Mouse (Mus musculus) heart, embryonic 15.5 days (tissue): ENCODE results near the gene Ccdc73. TPM values are rescaled to one million over a fixed set of nuclear protein-coding genes. Genes with fewer than 3 reads are reported as not detected.
A peak's percentile ranks its signal among the peaks of the same experiment; 100 is the strongest.
"Not testable (repeated sequence)": the region's sequence is repeated elsewhere in the genome, so short reads cannot be mapped to it uniquely, and the experiment has no call there.

Experiments
- ATAC-seq: fragments of 200-750 bp; cut with Nextera tagmentation; replicated peaks from 2 replicates; pipeline ENCODE4 v1.8.0; 2017; ENCODE audit warnings: low read depth, moderate TSS enrichment; ENCODE audit not compliant: insufficient number of reproducible peaks, insufficient read depth, low FRiP score
- H3K27ac ChIP-seq: fragments of 300-500 bp; sonication (generic); 2 replicates; pipeline ENCODE4 v1.5.1; 2015; ENCODE audit warnings: mild to moderate bottlenecking, inconsistent platforms
- H3K27me3 ChIP-seq: fragments of 300-500 bp; sonication (generic); 2 replicates; pipeline ENCODE4 v1.6.1; 2015; ENCODE audit warnings: inconsistent platforms
- H3K36me3 ChIP-seq: fragments of 300-500 bp; sonication (generic); 2 replicates; pipeline ENCODE4 v1.6.1; 2015; ENCODE audit warnings: mild to moderate bottlenecking, inconsistent platforms
- H3K4me1 ChIP-seq: fragments of 300-500 bp; sonication (generic); replicated peaks from 2 replicates; pipeline ENCODE4 v1.6.1; 2015; ENCODE audit warnings: inconsistent platforms
- H3K4me2 ChIP-seq: fragments of 300-500 bp; sonication (generic); 2 replicates; pipeline ENCODE4 v1.6.1; 2015; ENCODE audit warnings: inconsistent platforms, mild to moderate bottlenecking, moderate library complexity
- H3K4me3 ChIP-seq: fragments of 300-500 bp; sonication (generic); 2 replicates; pipeline ENCODE4 v1.5.1; 2015; ENCODE audit warnings: mild to moderate bottlenecking, inconsistent platforms
- H3K9ac ChIP-seq: fragments of 300-500 bp; sonication (generic); 2 replicates; pipeline ENCODE4 v1.6.1; 2015; ENCODE audit warnings: mild to moderate bottlenecking, inconsistent platforms
- H3K9me3 ChIP-seq: fragments of 300-500 bp; sonication (generic); replicated peaks from 2 replicates; pipeline ENCODE4 v1.6.1; 2016; ENCODE audit warnings: inconsistent platforms
- WGBS: fragments of 180-500 bp; shearing (Covaris S2); methylation state at CpG from one replicate; pipeline ENCODE4 v1.1.7; 2015; ENCODE audit warnings: mixed read lengths; 5-methylcytosine and 5-hydroxymethylcytosine counted together
- polyA plus RNA-seq: library from polyadenylated mRNA; unstranded; fragments of >200 nt; fragmentation: Nextera tagmentation; extraction: Ambion mirVana; gene quantifications from 2 replicates; pipeline ENCODE4 v1.2.1, GENCODE M21; 2015

The Ccdc73 gene
- polyA plus RNA-seq, 1 experiment from 2014 or later = 9.0 TPM

GRCm38 (mm10) chr2:104878794-104879193 lies 11.2 kb downstream of the Ccdc73 start:
- ATAC-seq = no peak
- Histone ChIP-seq H3K27ac (no peak overlapping the region), H3K36me3 (no peaks in the 10 kb centered on the region), H3K9ac (no peak overlapping the region), H3K27me3 (no peaks in the 10 kb centered on the region), H3K9me3 (no peaks in the 10 kb centered on the region), H3K4me1 (no peaks in the 10 kb centered on the region), H3K4me3 (no peak overlapping the region), H3K4me2 (no peak overlapping the region)
- 68% methylated on average over 8 of the region's 8 CpGs for WGBS

GRCm38 (mm10) chr2:104886109-104886508 lies 18.5 kb downstream of the Ccdc73 start:
- Histone ChIP-seq H3K36me3 (no peaks in the 10 kb centered on the region), H3K27me3 (no peaks in the 10 kb centered on the region), H3K4me1 (no peaks in the 10 kb centered on the region), H3K9ac (no peak overlapping the region), H3K4me2 (no peak overlapping the region), H3K9me3 (no peaks in the 10 kb centered on the region), H3K4me3 (no peak overlapping the region), H3K27ac (no peak overlapping the region)
- ATAC-seq = no peak
- 87% methylated on average over 18 of the region's 18 CpGs for WGBS

- H3K36me3 ChIP-seq, ATAC-seq, H3K4me2 ChIP-seq, H3K9ac ChIP-seq, H3K4me1 ChIP-seq, H3K4me3 ChIP-seq, H3K9me3 ChIP-seq, H3K27me3 ChIP-seq, H3K27ac ChIP-seq: not testable (repeated sequence)
- WGBS = 57% methylated on average over 2 of the region's 2 CpGs
Observed at GRCm38 (mm10) chr2:104887331-104887730, 19.7 kb downstream of the Ccdc73 start.

GRCm38 (mm10) chr2:104887882-104888566 lies 20.4 kb downstream of the Ccdc73 start:
- Histone ChIP-seq H3K4me2 (no peak overlapping the region), H3K36me3 (no peaks in the 10 kb centered on the region), H3K27ac (no peak overlapping the region), H3K9me3 (no peaks in the 10 kb centered on the region), H3K4me1 (no peaks in the 10 kb centered on the region), H3K4me3 (no peak overlapping the region), H3K27me3 (no peaks in the 10 kb centered on the region), H3K9ac (no peak overlapping the region)
- WGBS = 22% methylated on average over 10 of the region's 10 CpGs
- ATAC-seq = no peak

- Histone ChIP-seq H3K4me3 (no peak overlapping the region), H3K27ac (no peak overlapping the region), H3K9me3 (no peaks in the 10 kb centered on the region), H3K36me3 (no peaks in the 10 kb centered on the region), H3K27me3 (no peaks in the 10 kb centered on the region), H3K4me1 (no peaks in the 10 kb centered on the region), H3K4me2 (no peak overlapping the region), H3K9ac (no peak overlapping the region)
- WGBS = 86% methylated on average over 2 of the region's 2 CpGs
- ATAC-seq = no peak
Observed at GRCm38 (mm10) chr2:104899975-104900374, 32.4 kb downstream of the Ccdc73 start.

- H3K36me3 ChIP-seq = no peaks in the 10 kb centered on the region
- no peaks in the 10 kb centered on the region for H3K9me3 ChIP-seq
- no peak for ATAC-seq
- no peak overlapping the region for H3K9ac ChIP-seq
- WGBS = 89% methylated on average over 3 of the region's 3 CpGs
- no peak overlapping the region for H3K4me2 ChIP-seq
- H3K27me3 ChIP-seq = no peaks in the 10 kb centered on the region
- no peak overlapping the region for H3K4me3 ChIP-seq
- no peak overlapping the region for H3K27ac ChIP-seq
- no peaks in the 10 kb centered on the region for H3K4me1 ChIP-seq
Observed at GRCm38 (mm10) chr2:104915709-104916108, 48.1 kb downstream of the Ccdc73 start.

GRCm38 (mm10) chr2:104964492-104964891 lies 96.9 kb downstream of the Ccdc73 start:
- Histone ChIP-seq H3K27ac (no peak overlapping the region), H3K4me3 (no peak overlapping the region), H3K9me3 (no peaks in the 10 kb centered on the region), H3K4me1 (peaks cover 2% of the 10 kb centered on the region; the same call in 1 of the 2 replicates), H3K27me3 (no peaks in the 10 kb centered on the region), H3K4me2 (no peak overlapping the region), H3K9ac (no peak overlapping the region), H3K36me3 (no peaks in the 10 kb centered on the region)
- WGBS = 18% methylated on average over 1 of the region's 1 CpGs
- peak; percentile 87 for ATAC-seq

- H3K4me1 ChIP-seq = no peaks in the 10 kb centered on the region
- no peaks in the 10 kb centered on the region for H3K9me3 ChIP-seq
- no peak overlapping the region for H3K4me2 ChIP-seq
- no peak overlapping the region for H3K4me3 ChIP-seq
- no peaks in the 10 kb centered on the region for H3K36me3 ChIP-seq
- no peak overlapping the region for H3K27ac ChIP-seq
- no peak for ATAC-seq
- H3K9ac ChIP-seq = no peak overlapping the region
- no peaks in the 10 kb centered on the region for H3K27me3 ChIP-seq
- 36% methylated on average over 2 of the region's 2 CpGs for WGBS
Observed at GRCm38 (mm10) chr2:104981712-104982111, 114.1 kb downstream of the Ccdc73 start.

- H3K9me3 ChIP-seq = no peaks in the 10 kb centered on the region
- no peaks in the 10 kb centered on the region for H3K36me3 ChIP-seq
- no peak overlapping the region for H3K4me2 ChIP-seq
- WGBS = 54% methylated on average over 3 of the region's 3 CpGs
- ATAC-seq = no peak
- H3K27ac ChIP-seq = no peak overlapping the region
- H3K27me3 ChIP-seq = no peaks in the 10 kb centered on the region
- no peaks in the 10 kb centered on the region for H3K4me1 ChIP-seq
- no peak overlapping the region for H3K4me3 ChIP-seq
- no peak overlapping the region for H3K9ac ChIP-seq
Observed at GRCm38 (mm10) chr2:104985796-104986195, 118.2 kb downstream of the Ccdc73 start.

- Histone ChIP-seq H3K4me2 (no peak overlapping the region), H3K4me1 (no peaks in the 10 kb centered on the region; the same call in 1 of the 2 replicates), H3K36me3 (no peaks in the 10 kb centered on the region), H3K4me3 (no peak overlapping the region), H3K27ac (no peak overlapping the region), H3K9me3 (no peaks in the 10 kb centered on the region), H3K27me3 (no peaks in the 10 kb centered on the region), H3K9ac (no peak overlapping the region)
- ATAC-seq = no peak
- WGBS = 88% methylated on average over 1 of the region's 1 CpGs
Observed at GRCm38 (mm10) chr2:104988974-104989373, 121.4 kb downstream of the Ccdc73 start.

GRCm38 (mm10) chr2:104994436-104994835 lies 126.8 kb downstream of the Ccdc73 start:
- 60% methylated on average over 2 of the region's 2 CpGs for WGBS
- no peak overlapping the region for H3K27ac ChIP-seq

GRCm38 (mm10) chr2:104996201-104996600 lies 128.6 kb downstream of the Ccdc73 start:
- WGBS = 67% methylated on average over 3 of the region's 3 CpGs
- Histone ChIP-seq H3K9me3 (no peaks in the 10 kb centered on the region), H3K36me3 (peaks cover 13% of the 10 kb centered on the region), H3K27me3 (no peaks in the 10 kb centered on the region), H3K4me2 (no peak overlapping the region), H3K4me1 (no peaks in the 10 kb centered on the region; the same call in 1 of the 2 replicates), H3K27ac (no peak overlapping the region), H3K9ac (no peak overlapping the region), H3K4me3 (no peak overlapping the region)
- ATAC-seq = no peak

More at GRCm38 (mm10) chr2:104994436-104994835, 126.8 kb downstream of the Ccdc73 start:
- H3K4me2 ChIP-seq = no peak overlapping the region
- H3K4me3 ChIP-seq = no peak overlapping the region
- no peaks in the 10 kb centered on the region for H3K27me3 ChIP-seq
- no peak overlapping the region for H3K9ac ChIP-seq
- no peaks in the 10 kb centered on the region; the same call in 1 of the 2 replicates for H3K4me1 ChIP-seq
- H3K9me3 ChIP-seq = no peaks in the 10 kb centered on the region
- H3K36me3 ChIP-seq = peaks cover 10% of the 10 kb centered on the region
- no peak for ATAC-seq
